Mouse (Mus musculus) erythroblast, embryonic 14.5 days (primary cell): ENCODE measurements around the gene Atg9a.

Source experiments
- GATA1 ChIP-seq: IDR thresholded peaks from 2 replicates; pipeline ENCODE4 v1.6.1; 2012; ENCODE audit warnings: low read length, inconsistent platforms, mixed read lengths
- TAL1 ChIP-seq: IDR thresholded peaks from 3 replicates; pipeline ENCODE4 v1.6.1; 2012; ENCODE audit warnings: low read length, inconsistent platforms, mixed read lengths

GRCm38 (mm10) chr1:75226138-75226537 is 34.1 kb upstream of the Atg9a start:
- TF ChIP-seq TAL1, result no peak
- TF ChIP-seq GATA1, result no peak
